Mouse (Mus musculus): Measurements from ENCODE around the gene Oxct2b. TPM values are rescaled to one million over a fixed set of nuclear protein-coding genes. Genes with fewer than 3 reads are reported as not detected.
A peak's percentile ranks its signal among the peaks of the same experiment; 100 is the strongest.
"Not testable (repeated sequence)": the region's sequence is repeated elsewhere in the genome, so short reads cannot be mapped to it uniquely, and the experiment has no call there.

Gene Oxct2b
- total and polyA plus RNA-seq, 2 experiments, result not detected

- Histone ChIP-seq H3K4me3 (ENCODE audit: insufficient read depth, low read depth, low read length) (no peak overlapping the region), H3K36me3 (ENCODE audit: control insufficient read depth, insufficient read depth, low read length) (no peaks in the 10 kb centered on the region), H3K9ac (ENCODE audit: low read depth, low read length) (no peak overlapping the region), H3K4me1 (ENCODE audit: control insufficient read depth, insufficient read depth, low read length) (peaks cover 2% of the 10 kb centered on the region; the same call in 1 of the 2 replicates), H3K27ac (replicated peaks; ENCODE audit: insufficient read depth, low read depth, low read length) (no peak overlapping the region), H3K79me2 (ENCODE audit: control insufficient read depth, insufficient read depth, low read length) (no peaks in the 10 kb centered on the region), H3K27me3 (ENCODE audit: control insufficient read depth, insufficient read depth, low read length) (peaks cover 12% of the 10 kb centered on the region)
- DNase-seq (ENCODE audit: extremely low read depth, low read depth, low spot score), result peak; percentile 80
- 66% methylated on average over 5 of the region's 5 CpGs for WGBS
- TF ChIP-seq CTCF (IDR thresholded peaks at IDR 0.05; ENCODE audit: low read depth, low read length), result no peak
Observed at GRCm38 (mm10) chr4:123108056-123108455, 8.0 kb upstream of the Oxct2b start.

GRCm38 (mm10) chr4:123110751-123111150 is 5.3 kb upstream of the Oxct2b start:
- Histone ChIP-seq H3K36me3 (ENCODE audit: control insufficient read depth, insufficient read depth, low read length) (no peaks in the 10 kb centered on the region), H3K4me3 (ENCODE audit: insufficient read depth, low read depth, low read length) (no peak overlapping the region), H3K27me3 (ENCODE audit: control insufficient read depth, insufficient read depth, low read length) (no peaks in the 10 kb centered on the region), H3K27ac (replicated peaks; ENCODE audit: insufficient read depth, low read depth, low read length) (no peak overlapping the region), H3K4me1 (ENCODE audit: control insufficient read depth, insufficient read depth, low read length) (peaks cover 2% of the 10 kb centered on the region; the same call in 1 of the 2 replicates), H3K79me2 (ENCODE audit: control insufficient read depth, insufficient read depth, low read length) (no peaks in the 10 kb centered on the region), H3K9ac (ENCODE audit: low read depth, low read length) (no peak overlapping the region)
- TF ChIP-seq POLR2A (IDR thresholded peaks at IDR 0.05; ENCODE audit: extremely low read depth, insufficient read depth, low read length), result no peak
- DNase-seq (ENCODE audit: extremely low read depth, low read depth, low spot score), result no peak
- WGBS, result 90% methylated on average over 4 of the region's 4 CpGs

- DNase-seq (ENCODE audit: extremely low read depth, low read depth, low spot score); H3K4me3 ChIP-seq (ENCODE audit: insufficient read depth, low read depth, low read length); H3K36me3 ChIP-seq (ENCODE audit: control insufficient read depth, insufficient read depth, low read length); H3K9ac ChIP-seq (ENCODE audit: low read depth, low read length); H3K4me1 ChIP-seq (ENCODE audit: control insufficient read depth, insufficient read depth, low read length); H3K79me2 ChIP-seq (ENCODE audit: control insufficient read depth, insufficient read depth, low read length); H3K27me3 ChIP-seq (ENCODE audit: control insufficient read depth, insufficient read depth, low read length); H3K27ac ChIP-seq (replicated peaks; ENCODE audit: insufficient read depth, low read depth, low read length): not testable (repeated sequence)
- WGBS, result 86% methylated on average over 10 of the region's 10 CpGs
Observed at GRCm38 (mm10) chr4:123111275-123111983, 4.6 kb upstream of the Oxct2b start.

- Histone ChIP-seq H3K36me3 (ENCODE audit: control insufficient read depth, insufficient read depth, low read length) (no peaks in the 10 kb centered on the region), H3K4me1 (ENCODE audit: control insufficient read depth, insufficient read depth, low read length) (peaks cover under 1% of the 10 kb centered on the region; the same call in 1 of the 2 replicates), H3K27ac (replicated peaks; ENCODE audit: insufficient read depth, low read depth, low read length) (no peak overlapping the region), H3K27me3 (ENCODE audit: control insufficient read depth, insufficient read depth, low read length) (no peaks in the 10 kb centered on the region; the same call in 1 of the 2 replicates), H3K4me3 (ENCODE audit: insufficient read depth, low read depth, low read length) (no peak overlapping the region), H3K9ac (ENCODE audit: low read depth, low read length) (no peak overlapping the region), H3K79me2 (ENCODE audit: control insufficient read depth, insufficient read depth, low read length) (no peaks in the 10 kb centered on the region)
- 40% methylated on average over 8 of the region's 8 CpGs for WGBS
- peak; percentile 45 for DNase-seq (ENCODE audit: extremely low read depth, low read depth, low spot score)
- TF ChIP-seq POLR2A (IDR thresholded peaks at IDR 0.05; ENCODE audit: extremely low read depth, insufficient read depth, low read length), result no peak
- no peak for TF ChIP-seq CTCF (IDR thresholded peaks at IDR 0.05; ENCODE audit: low read depth, low read length)
Observed at GRCm38 (mm10) chr4:123112216-123112764, 3.8 kb upstream of the Oxct2b start.

GRCm38 (mm10) chr4:123114651-123115050 is 1.4 kb upstream of the Oxct2b start:
- not testable (repeated sequence) for H3K4me1 ChIP-seq (ENCODE audit: control insufficient read depth, insufficient read depth, low read length); DNase-seq (ENCODE audit: extremely low read depth, low read depth, low spot score); H3K36me3 ChIP-seq (ENCODE audit: control insufficient read depth, insufficient read depth, low read length); H3K27me3 ChIP-seq (ENCODE audit: control insufficient read depth, insufficient read depth, low read length); H3K4me3 ChIP-seq (ENCODE audit: insufficient read depth, low read depth, low read length); H3K27ac ChIP-seq (replicated peaks; ENCODE audit: insufficient read depth, low read depth, low read length); H3K9ac ChIP-seq (ENCODE audit: low read depth, low read length); H3K79me2 ChIP-seq (ENCODE audit: control insufficient read depth, insufficient read depth, low read length)
- WGBS, result 81% methylated on average over 4 of the region's 4 CpGs

- WGBS, result 21% methylated on average over 32 of the region's 42 CpGs
- not testable (repeated sequence) for H3K4me1 ChIP-seq (ENCODE audit: control insufficient read depth, insufficient read depth, low read length); H3K79me2 ChIP-seq (ENCODE audit: control insufficient read depth, insufficient read depth, low read length); H3K27me3 ChIP-seq (ENCODE audit: control insufficient read depth, insufficient read depth, low read length); H3K9ac ChIP-seq (ENCODE audit: low read depth, low read length); H3K4me3 ChIP-seq (ENCODE audit: insufficient read depth, low read depth, low read length); H3K36me3 ChIP-seq (ENCODE audit: control insufficient read depth, insufficient read depth, low read length); DNase-seq (ENCODE audit: extremely low read depth, low read depth, low spot score); H3K27ac ChIP-seq (replicated peaks; ENCODE audit: insufficient read depth, low read depth, low read length)
Observed at GRCm38 (mm10) chr4:123116640-123117039, 574 bp downstream of the Oxct2b start.
